Mouse (Mus musculus): ENCODE results near the gene Hs1bp3. TPM values are rescaled to one million over a fixed set of nuclear protein-coding genes. Genes with fewer than 3 reads are reported as not detected.

The Hs1bp3 gene
- polyA plus RNA-seq (2014; fragmentation: Illumina TruSeq; extraction: RNeasy Lipid Tissue Mini Kit (QIAGEN cat#74804); ENCODE audit: insufficient read depth, low read depth, low replicate concordance): 9.4 TPM

DNA sequence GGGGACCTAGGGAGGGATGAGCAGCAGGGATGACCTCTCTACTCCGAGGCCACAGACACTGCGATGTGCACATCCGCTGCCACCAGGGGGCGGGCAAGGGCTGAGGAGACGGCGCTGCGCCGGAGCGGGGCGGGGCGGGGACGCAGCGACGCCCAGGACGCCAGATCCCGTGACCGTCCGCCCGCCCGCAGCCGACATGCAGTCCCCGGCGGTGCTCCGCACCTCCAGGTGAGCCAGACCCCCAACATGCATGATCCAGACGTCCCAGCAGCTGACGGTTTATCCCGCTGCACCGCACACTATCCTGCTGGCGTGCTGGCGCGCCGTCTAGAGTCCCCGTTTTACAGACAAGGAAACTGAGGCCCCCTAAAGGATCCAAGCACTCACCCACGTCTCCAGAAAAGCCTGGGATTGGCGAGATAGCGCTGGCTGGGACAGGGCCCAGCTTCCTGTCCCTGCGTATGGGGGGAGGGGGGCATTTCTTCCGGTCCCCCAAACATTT is at the start of gene Hs1bp3:
TSS of gene Hs1bp3 (plus strand) at position 163 of the 502 bp plus-strand sequence.

GRCm38 (mm10) chr12:8301841-8302431 is 11.3 kb upstream of the Hs1bp3 start, which contains the start of gene Gdf7:
TSS of gene Gdf7 (minus strand) at chr12:8301954.

Other genes with a start within 250 kb of the Hs1bp3 start
- gene Ldah, start 105.3 kb upstream of the Hs1bp3 start, polyA plus RNA-seq (2014; fragmentation: Illumina TruSeq; extraction: RNeasy Lipid Tissue Mini Kit (QIAGEN cat#74804); ENCODE audit: insufficient read depth, low read depth, low replicate concordance): 17.5 TPM
- not detected for gene Gdf7, start 11.5 kb upstream of the Hs1bp3 start, polyA plus RNA-seq (2014; fragmentation: Illumina TruSeq; extraction: RNeasy Lipid Tissue Mini Kit (QIAGEN cat#74804); ENCODE audit: insufficient read depth, low read depth, low replicate concordance)
- gene Rhob, start 186.6 kb downstream of the Hs1bp3 start, polyA plus RNA-seq (2014; fragmentation: Illumina TruSeq; extraction: RNeasy Lipid Tissue Mini Kit (QIAGEN cat#74804); ENCODE audit: insufficient read depth, low read depth, low replicate concordance): 138 TPM